Mouse (Mus musculus) forebrain, embryonic 12.5 days (tissue): Measurements from ENCODE around the gene Sdhd. TPM values are rescaled to one million over a fixed set of nuclear protein-coding genes. Genes with fewer than 3 reads are reported as not detected.

Experiments
- ATAC-seq: fragments of 200-750 bp; cut with Nextera tagmentation; 2 replicates; pipeline ENCODE4 v1.8.0; 2017; ENCODE audit warnings: moderate TSS enrichment; ENCODE audit not compliant: low FRiP score
- H3K27ac ChIP-seq: fragments of 300-500 bp; sonication (generic); 2 replicates; pipeline ENCODE4 v1.5.1; 2016; ENCODE audit warnings: mild to moderate bottlenecking
- H3K27me3 ChIP-seq: fragments of 300-500 bp; sonication (generic); 2 replicates; pipeline ENCODE4 v1.6.1; 2016; ENCODE audit warnings: mild to moderate bottlenecking
- H3K36me3 ChIP-seq: fragments of 300-500 bp; sonication (generic); replicated peaks from 2 replicates; pipeline ENCODE4 v1.6.1; 2016; ENCODE audit warnings: mild to moderate bottlenecking
- H3K4me1 ChIP-seq: fragments of 300-500 bp; sonication (generic); 2 replicates; pipeline ENCODE4 v1.6.1; 2016
- H3K4me2 ChIP-seq: fragments of 300-500 bp; sonication (generic); 2 replicates; pipeline ENCODE4 v1.6.1; 2016; ENCODE audit warnings: mild to moderate bottlenecking, moderate library complexity
- H3K4me3 ChIP-seq: fragments of 300-500 bp; sonication (generic); replicated peaks from 2 replicates; pipeline ENCODE4 v1.5.1; 2016; ENCODE audit warnings: mild to moderate bottlenecking
- H3K9ac ChIP-seq: fragments of 300-500 bp; sonication (generic); 2 replicates; pipeline ENCODE4 v1.6.1; 2016; ENCODE audit warnings: mild to moderate bottlenecking
- H3K9me3 ChIP-seq: fragments of 300-500 bp; sonication (generic); 2 replicates; pipeline ENCODE4 v1.6.1; 2016
- WGBS: fragments of 180-500 bp; shearing (Covaris S2); methylation state at CpG from one replicate; pipeline ENCODE4 v1.1.7; 2016; 5-methylcytosine and 5-hydroxymethylcytosine counted together
- polyA plus RNA-seq: library from polyadenylated mRNA; unstranded; fragments of >200 nt; fragmentation: Nextera tagmentation; extraction: Ambion mirVana; gene quantifications from 2 replicates; pipeline ENCODE4 v1.2.1, GENCODE M21; 2016

Gene Sdhd
- polyA plus RNA-seq, 1 experiment from 2014 or later, result 221 TPM

DNA sequence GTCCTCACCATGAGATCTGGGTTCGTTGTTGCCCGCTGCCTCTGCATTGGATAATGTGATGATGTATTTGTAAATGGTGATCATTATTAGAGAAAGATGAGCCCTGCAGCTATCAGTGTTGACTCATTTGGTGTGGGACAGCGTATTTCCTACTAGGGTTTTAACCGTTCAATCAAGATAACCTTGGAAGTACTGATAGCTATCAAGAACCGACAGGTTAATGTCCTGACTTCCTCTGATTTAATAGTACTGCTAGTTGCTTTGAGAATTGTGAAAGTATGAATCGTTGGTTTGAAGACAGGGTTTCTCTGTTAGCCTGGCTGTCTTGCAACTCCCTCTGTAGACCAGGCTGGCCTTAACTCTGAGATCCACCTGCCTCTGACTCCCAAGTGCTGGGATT is 726 bp upstream of the Sdhd start:
- H3K4me2 ChIP-seq, result peak overlapping the region; percentile 93
- peak overlapping the region; percentile 88 for H3K27ac ChIP-seq
- H3K36me3 ChIP-seq, result peaks cover 42% of the 10 kb centered on the region
- H3K9me3 ChIP-seq, result no peaks in the 10 kb centered on the region
- WGBS, result 5% methylated on average over 6 of the region's 6 CpGs
- peak overlapping the region; percentile 86 for H3K9ac ChIP-seq
- no peaks in the 10 kb centered on the region for H3K27me3 ChIP-seq
- peaks cover 25% of the 10 kb centered on the region for H3K4me1 ChIP-seq
- H3K4me3 ChIP-seq, result peak overlapping the region; percentile 85
- ATAC-seq, result no peak

DNA sequence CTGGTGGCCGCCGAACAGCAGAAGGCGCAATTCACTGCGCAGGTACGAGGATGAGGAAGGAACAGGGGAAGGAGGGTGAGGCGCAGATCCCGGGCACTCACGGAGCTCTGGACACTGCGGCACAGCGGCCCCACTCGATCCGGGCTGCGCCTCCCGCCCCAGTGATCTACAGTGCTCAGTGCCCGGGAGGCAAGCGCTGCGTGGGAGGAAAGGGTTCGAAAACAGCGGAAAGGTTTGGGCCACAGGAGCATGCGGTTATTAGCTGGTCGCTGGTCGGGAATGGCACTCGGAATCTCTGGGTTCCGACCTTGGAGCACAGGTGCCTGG is 349 bp upstream of the Sdhd start:
- ATAC-seq, result peak; percentile 90
- Histone ChIP-seq H3K4me1 (peaks cover 25% of the 10 kb centered on the region), H3K27ac (peak overlapping the region; percentile 88), H3K4me2 (peak overlapping the region; percentile 93), H3K4me3 (peak overlapping the region; percentile 85), H3K9me3 (no peaks in the 10 kb centered on the region), H3K27me3 (no peaks in the 10 kb centered on the region), H3K36me3 (peaks cover 42% of the 10 kb centered on the region), H3K9ac (peak overlapping the region; percentile 86)
- 1% methylated on average over 24 of the region's 24 CpGs for WGBS

DNA sequence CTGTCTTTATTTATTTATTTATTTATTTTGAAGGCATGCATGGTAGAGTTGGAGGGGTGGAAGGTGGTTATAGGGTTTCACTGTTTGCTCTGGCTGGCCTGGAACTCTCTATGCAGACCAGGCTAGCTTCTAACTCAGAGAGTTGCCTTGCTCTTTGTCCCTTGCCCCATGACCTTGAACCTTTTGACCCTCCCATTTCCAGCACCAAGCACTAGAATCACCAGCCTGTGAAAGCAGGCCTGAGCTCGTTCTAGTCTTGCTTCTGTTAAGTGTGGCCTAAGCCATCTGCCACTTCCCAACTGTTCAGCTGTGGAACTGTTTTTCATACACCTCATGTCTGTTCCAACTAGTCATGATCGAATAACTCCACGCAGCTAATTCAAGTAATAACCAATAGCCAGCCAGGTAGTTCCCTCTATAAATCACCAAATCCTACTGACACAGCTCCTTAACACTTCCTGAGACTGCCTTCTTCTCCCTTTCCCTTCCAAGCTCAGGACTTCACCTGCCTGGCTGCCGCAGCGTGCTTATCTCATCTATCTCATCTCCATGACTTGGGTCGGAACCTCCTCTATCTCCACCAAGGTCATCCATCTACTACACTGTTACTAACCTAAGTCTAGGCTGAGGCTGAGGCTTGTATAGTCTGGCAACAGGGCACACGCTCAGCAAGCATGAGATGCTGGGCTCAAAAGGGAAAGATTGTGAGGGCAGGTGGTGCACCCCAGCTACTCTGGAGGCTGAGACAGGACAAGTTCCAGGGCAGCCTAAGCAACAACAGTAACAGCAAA is 1.4 kb downstream of the Sdhd start:
- ATAC-seq, result no peak
- peak overlapping the region; percentile 86; the same call in 1 of the 2 replicates for H3K9ac ChIP-seq

DNA sequence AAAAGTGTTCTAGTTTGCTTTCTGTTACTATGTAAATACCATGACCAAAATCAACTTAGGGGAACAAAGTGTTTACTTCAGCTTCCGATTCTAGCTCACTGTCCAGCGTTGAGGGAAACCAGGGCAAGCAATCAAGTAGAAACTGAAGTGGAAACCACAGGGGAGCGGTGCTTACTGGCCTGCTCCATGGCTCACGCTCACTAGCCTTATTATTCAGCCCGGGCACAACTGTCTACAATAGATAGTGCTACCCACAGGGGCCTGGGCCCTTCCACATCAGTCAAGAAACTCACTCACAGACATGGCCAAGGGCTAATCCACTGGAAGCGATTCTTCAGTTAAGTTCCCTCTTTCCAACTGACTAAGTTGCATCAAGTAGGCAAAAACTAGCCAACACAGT is 2.1 kb downstream of the Sdhd start:
- no peak overlapping the region for H3K27ac ChIP-seq
- H3K9me3 ChIP-seq, result no peaks in the 10 kb centered on the region
- H3K27me3 ChIP-seq, result no peaks in the 10 kb centered on the region
- no peak for ATAC-seq
- no peak overlapping the region for H3K4me2 ChIP-seq
- H3K9ac ChIP-seq, result no peak overlapping the region
- H3K4me1 ChIP-seq, result peaks cover 25% of the 10 kb centered on the region
- H3K36me3 ChIP-seq, result peaks cover 46% of the 10 kb centered on the region
- no peak overlapping the region for H3K4me3 ChIP-seq
- 92% methylated on average over 6 of the region's 6 CpGs for WGBS

More for the DNA sequence above, 1.4 kb downstream of the Sdhd start:
- Histone ChIP-seq H3K27ac (no peak overlapping the region), H3K27me3 (no peaks in the 10 kb centered on the region), H3K9me3 (no peaks in the 10 kb centered on the region), H3K4me3 (peak overlapping the region; percentile 85), H3K4me2 (peak overlapping the region; percentile 93), H3K4me1 (peaks cover 25% of the 10 kb centered on the region), H3K36me3 (peaks cover 44% of the 10 kb centered on the region)
- 96% methylated on average over 7 of the region's 7 CpGs for WGBS

DNA sequence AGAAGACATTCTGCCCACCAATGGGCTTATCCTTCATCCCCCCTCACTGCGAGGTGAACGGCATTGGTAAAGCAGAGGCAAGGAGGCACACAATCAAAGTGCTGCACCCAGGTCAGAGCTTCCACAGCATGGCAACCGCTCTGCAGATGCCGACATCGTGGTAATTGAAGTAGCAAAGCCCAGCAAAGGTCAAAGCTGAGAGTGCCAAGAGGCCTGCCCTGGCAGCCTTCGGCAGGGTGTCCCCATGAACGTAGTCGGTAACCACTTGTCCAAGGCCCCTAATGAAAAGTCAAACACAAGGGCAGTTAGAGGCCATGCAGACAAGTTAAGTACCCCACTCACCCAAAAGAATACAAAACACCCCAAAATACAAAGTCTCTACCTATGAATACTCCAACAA is 6.6 kb downstream of the Sdhd start:
- no peaks in the 10 kb centered on the region for H3K9me3 ChIP-seq
- H3K36me3 ChIP-seq, result peaks cover 55% of the 10 kb centered on the region
- H3K4me2 ChIP-seq, result no peak overlapping the region
- WGBS, result 97% methylated on average over 8 of the region's 8 CpGs
- ATAC-seq, result no peak
- H3K27me3 ChIP-seq, result no peaks in the 10 kb centered on the region
- H3K9ac ChIP-seq, result no peak overlapping the region
- no peak overlapping the region for H3K27ac ChIP-seq
- no peak overlapping the region for H3K4me3 ChIP-seq
- H3K4me1 ChIP-seq, result peaks cover 5% of the 10 kb centered on the region

DNA sequence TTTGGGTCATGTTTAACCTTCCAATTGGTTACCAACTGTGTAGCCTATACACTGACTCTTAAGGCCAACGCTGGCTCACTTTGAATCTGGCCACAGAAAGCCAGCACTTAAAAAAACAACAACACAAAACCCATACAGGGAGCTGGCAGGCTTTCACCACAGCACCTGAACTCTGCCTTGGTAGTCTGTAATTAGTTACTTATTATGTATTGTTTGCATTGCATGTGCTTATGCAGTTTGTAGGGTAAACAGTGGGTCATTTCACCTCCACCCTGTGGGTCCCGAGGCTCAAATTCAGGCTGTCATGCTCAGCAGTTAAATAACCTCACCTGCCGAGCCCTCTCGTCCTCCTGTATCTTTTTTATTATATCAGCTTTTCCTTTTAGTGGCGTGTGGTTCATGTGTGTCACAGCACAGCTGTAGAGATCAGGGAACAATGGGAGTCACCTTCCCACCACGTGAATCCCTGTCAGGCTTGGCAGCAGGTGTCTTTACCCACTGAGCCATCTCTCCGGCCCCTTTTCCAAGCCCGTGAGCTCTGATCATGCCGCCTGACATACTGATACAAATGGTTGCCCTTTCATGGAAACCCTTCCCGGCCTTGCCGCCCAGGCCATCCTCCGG is 8.7 kb downstream of the Sdhd start:
- no peaks in the 10 kb centered on the region for H3K4me1 ChIP-seq
- WGBS, result 83% methylated on average over 12 of the region's 12 CpGs
- ATAC-seq, result no peak
- no peaks in the 10 kb centered on the region for H3K27me3 ChIP-seq
- no peak overlapping the region for H3K4me2 ChIP-seq
- H3K27ac ChIP-seq, result no peak overlapping the region
- no peak overlapping the region for H3K9ac ChIP-seq
- no peak overlapping the region for H3K4me3 ChIP-seq
- no peaks in the 10 kb centered on the region for H3K9me3 ChIP-seq
- peaks cover 48% of the 10 kb centered on the region for H3K36me3 ChIP-seq

DNA sequence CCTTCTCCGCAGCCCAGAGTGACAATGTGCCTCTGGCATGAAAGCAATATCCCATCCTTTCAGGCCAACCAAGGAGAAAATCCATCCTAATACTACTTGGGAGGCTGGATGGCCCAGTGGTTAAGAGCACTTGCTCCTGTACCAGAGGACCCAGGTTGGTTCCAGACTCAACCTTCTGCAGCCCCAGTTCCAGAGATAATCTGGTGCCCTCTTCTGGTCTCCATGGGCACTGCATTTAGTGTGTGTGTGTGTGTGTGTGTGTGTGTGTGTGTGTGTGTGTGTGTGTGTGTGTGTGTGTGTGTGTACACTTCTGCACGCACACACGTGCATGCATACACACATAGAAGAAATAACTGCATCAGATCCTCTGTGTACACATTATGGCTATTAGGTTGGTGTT is 10.1 kb downstream of the Sdhd start:
- Histone ChIP-seq H3K4me3 (no peak overlapping the region), H3K9ac (no peak overlapping the region), H3K9me3 (no peaks in the 10 kb centered on the region), H3K4me1 (no peaks in the 10 kb centered on the region), H3K27me3 (no peaks in the 10 kb centered on the region), H3K4me2 (no peak overlapping the region), H3K36me3 (peaks cover 38% of the 10 kb centered on the region), H3K27ac (no peak overlapping the region)
- 73% methylated on average over 3 of the region's 3 CpGs for WGBS
- ATAC-seq, result no peak

DNA sequence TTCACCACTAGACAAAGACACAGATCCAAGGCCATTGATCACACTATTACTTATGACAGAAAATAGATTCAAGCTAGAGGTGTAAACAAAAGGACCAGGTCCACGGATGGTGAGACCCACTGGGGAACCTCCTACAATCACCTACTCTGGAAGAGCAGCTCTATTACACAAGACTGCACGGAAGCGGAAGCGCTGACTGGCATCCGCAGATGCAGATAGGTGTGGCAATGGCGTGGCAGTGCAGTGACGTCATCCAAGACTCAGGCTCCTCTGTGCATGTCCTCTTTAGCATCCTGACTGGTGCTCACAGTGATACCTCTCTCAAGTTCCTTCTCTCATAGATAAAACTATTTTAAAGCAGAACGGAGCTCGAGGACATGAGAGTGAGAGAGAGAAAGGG is 10.7 kb downstream of the Sdhd start:
- ATAC-seq, result no peak
- no peaks in the 10 kb centered on the region for H3K4me1 ChIP-seq
- H3K9me3 ChIP-seq, result no peaks in the 10 kb centered on the region
- WGBS, result 90% methylated on average over 9 of the region's 9 CpGs
- no peak overlapping the region for H3K4me3 ChIP-seq
- H3K9ac ChIP-seq, result no peak overlapping the region
- no peaks in the 10 kb centered on the region for H3K27me3 ChIP-seq
- peaks cover 32% of the 10 kb centered on the region for H3K36me3 ChIP-seq
- no peak overlapping the region for H3K4me2 ChIP-seq
- H3K27ac ChIP-seq, result no peak overlapping the region

DNA sequence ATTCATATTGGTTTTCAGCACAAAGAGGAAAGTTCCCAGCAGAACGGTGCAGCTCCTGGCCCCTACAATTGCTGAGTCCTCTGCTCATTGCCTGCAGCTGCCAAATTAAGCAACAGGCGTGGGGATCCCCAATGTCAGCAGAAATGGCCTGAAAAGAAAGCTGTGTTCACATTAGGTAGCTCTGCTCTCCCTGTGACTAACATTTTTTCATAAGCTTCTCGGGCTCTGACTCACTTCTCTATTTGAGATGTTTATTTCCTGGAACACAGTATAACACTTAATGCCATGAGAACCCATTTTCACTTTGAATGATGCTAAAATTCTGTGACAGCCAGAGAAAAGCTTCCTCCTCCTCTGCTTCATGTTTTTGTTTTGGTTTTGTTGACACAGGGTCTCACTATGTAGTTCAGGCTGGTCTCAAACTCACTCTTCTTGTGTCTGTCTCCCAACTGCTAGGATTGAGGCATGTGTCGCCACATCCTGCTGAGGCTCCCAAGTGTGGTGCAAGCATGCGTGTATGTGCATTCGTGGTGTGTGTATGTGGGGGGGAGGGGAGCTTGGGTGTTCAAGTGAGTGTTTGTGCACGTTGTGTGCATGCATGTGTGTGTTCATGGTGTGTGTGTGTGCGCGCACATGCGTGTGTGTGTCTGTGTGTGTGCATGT is 12.6 kb downstream of the Sdhd start:
- Histone ChIP-seq H3K9me3 (no peaks in the 10 kb centered on the region), H3K27me3 (no peaks in the 10 kb centered on the region), H3K4me3 (no peak overlapping the region), H3K27ac (no peak overlapping the region), H3K9ac (no peak overlapping the region), H3K36me3 (peaks cover 13% of the 10 kb centered on the region), H3K4me1 (no peaks in the 10 kb centered on the region), H3K4me2 (no peak overlapping the region)
- no peak for ATAC-seq
- WGBS, result 76% methylated on average over 10 of the region's 10 CpGs

DNA sequence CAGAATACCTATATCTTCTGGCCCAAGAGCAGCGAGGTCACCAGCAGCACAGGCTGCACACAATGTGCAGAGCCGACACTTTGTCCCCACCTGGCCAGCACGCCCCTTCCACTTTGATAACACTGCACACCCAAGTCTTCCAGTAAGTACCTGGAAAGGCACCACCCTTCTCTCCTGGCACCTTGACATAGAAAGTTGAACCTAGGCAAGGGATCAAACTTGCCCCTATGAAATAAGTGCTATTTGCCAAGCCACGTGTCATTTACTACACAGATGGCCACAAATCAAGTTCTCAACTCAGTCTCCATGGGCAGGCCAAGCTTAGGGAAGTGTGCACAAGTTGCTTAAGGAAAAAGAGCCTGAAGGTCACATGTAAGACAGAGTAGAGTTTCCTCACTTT is 16.7 kb downstream of the Sdhd start:
- 83% methylated on average over 4 of the region's 4 CpGs for WGBS
- Histone ChIP-seq H3K36me3 (no peaks in the 10 kb centered on the region), H3K27me3 (no peaks in the 10 kb centered on the region), H3K9me3 (no peaks in the 10 kb centered on the region), H3K4me3 (no peak overlapping the region), H3K9ac (no peak overlapping the region), H3K4me1 (no peaks in the 10 kb centered on the region), H3K4me2 (no peak overlapping the region), H3K27ac (no peak overlapping the region)
- ATAC-seq, result no peak

DNA sequence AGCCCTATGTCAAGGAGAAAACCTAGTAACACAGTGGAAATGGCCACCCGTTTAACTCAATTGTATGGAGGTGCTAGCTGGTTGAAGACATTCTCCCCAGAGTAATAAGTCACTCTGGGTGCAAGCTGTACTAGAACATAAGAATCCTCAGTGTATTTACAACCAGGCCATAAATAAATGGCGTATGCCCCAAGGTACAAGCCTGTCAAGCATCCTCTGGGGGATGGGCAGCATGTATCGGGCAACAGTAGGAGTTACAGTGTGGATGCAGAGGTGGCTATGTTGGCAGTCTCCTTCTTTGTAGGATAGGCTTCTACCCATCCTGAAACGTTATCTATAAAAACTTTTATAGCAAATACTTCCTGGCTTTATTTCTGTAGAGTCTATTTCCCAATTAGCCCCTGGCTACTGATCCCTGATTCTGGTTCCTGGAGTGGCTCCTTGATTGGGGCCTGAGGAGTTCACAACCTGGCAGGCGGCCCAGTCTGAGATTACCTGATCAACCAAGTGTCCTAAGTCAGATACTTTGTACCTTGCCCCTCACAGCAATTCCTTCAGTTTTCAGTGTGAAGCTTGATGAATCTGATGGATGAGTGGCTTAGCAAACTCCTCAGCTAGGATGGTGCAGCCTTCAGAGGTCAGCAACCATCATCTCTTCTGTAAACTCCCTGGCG is 18.3 kb downstream of the Sdhd start:
- no peaks in the 10 kb centered on the region for H3K4me1 ChIP-seq
- no peak overlapping the region for H3K4me2 ChIP-seq
- H3K9me3 ChIP-seq, result no peaks in the 10 kb centered on the region
- ATAC-seq, result no peak
- H3K36me3 ChIP-seq, result no peaks in the 10 kb centered on the region
- no peak overlapping the region for H3K27ac ChIP-seq
- no peak overlapping the region for H3K9ac ChIP-seq
- H3K27me3 ChIP-seq, result no peaks in the 10 kb centered on the region
- H3K4me3 ChIP-seq, result no peak overlapping the region
- WGBS, result 90% methylated on average over 6 of the region's 6 CpGs

DNA sequence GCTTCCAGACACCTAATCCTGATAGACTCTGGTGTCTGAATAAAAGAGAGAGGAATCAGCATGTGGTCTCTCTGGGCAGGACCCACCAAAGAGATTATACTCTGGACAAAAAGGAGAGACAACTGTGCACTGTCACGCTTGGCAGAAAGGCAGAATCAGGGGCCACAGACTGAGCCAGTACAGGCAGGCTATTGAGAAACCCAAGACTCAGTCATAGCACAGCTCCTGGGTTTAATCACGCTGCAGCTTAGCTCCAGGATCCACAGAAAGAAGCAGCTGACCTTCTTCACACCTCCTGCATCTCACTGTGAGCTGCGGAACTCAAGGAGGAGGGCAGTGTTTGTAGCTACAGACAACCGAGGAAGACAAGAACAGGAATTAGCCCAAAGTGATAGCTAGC is 23.2 kb downstream of the Sdhd start:
- Histone ChIP-seq H3K9me3 (no peaks in the 10 kb centered on the region), H3K36me3 (no peaks in the 10 kb centered on the region), H3K27me3 (no peaks in the 10 kb centered on the region), H3K4me2 (no peak overlapping the region), H3K9ac (no peak overlapping the region), H3K4me3 (no peak overlapping the region), H3K4me1 (no peaks in the 10 kb centered on the region), H3K27ac (no peak overlapping the region)
- no peak for ATAC-seq
- WGBS, result 23% methylated on average over 4 of the region's 4 CpGs
